Mouse (Mus musculus) midbrain, embryonic 16.5 days (tissue): Measurements from ENCODE around the gene Ndrg2. TPM values are rescaled to one million over a fixed set of nuclear protein-coding genes. Genes with fewer than 3 reads are reported as not detected.

Experiments used
- ATAC-seq: fragments of 200-750 bp; cut with Nextera tagmentation; 2 replicates; pipeline ENCODE4 v1.8.0; 2017; ENCODE audit warnings: moderate TSS enrichment
- H3K27ac ChIP-seq: fragments of 300-500 bp; sonication (generic); 2 replicates; pipeline ENCODE4 v1.5.1; 2014; ENCODE audit warnings: mild to moderate bottlenecking, low read length, mixed read lengths
- H3K27me3 ChIP-seq: fragments of 300-500 bp; sonication (generic); 2 replicates; pipeline ENCODE4 v1.6.1; 2014; ENCODE audit warnings: low read depth, low read length, mixed read lengths; ENCODE audit not compliant: control insufficient read depth, insufficient read depth
- H3K36me3 ChIP-seq: fragments of 300-500 bp; sonication (generic); 2 replicates; pipeline ENCODE4 v1.6.1; 2014; ENCODE audit warnings: mild to moderate bottlenecking, low read length, moderate library complexity, mixed read lengths; ENCODE audit not compliant: control insufficient read depth, insufficient read depth
- H3K4me1 ChIP-seq: fragments of 300-500 bp; sonication (generic); 2 replicates; pipeline ENCODE4 v1.6.1; 2014; ENCODE audit warnings: mild to moderate bottlenecking, low read length, mixed read lengths; ENCODE audit not compliant: control insufficient read depth, insufficient read depth
- H3K4me2 ChIP-seq: fragments of 300-500 bp; sonication (generic); 2 replicates; pipeline ENCODE4 v1.6.1; 2014; ENCODE audit warnings: mild to moderate bottlenecking, low read length, mixed read lengths
- H3K4me3 ChIP-seq: fragments of 300-500 bp; sonication (generic); 2 replicates; pipeline ENCODE4 v1.5.1; 2014; ENCODE audit warnings: low read depth, mild to moderate bottlenecking, low read length, moderate library complexity, mixed read lengths
- H3K9ac ChIP-seq: fragments of 300-500 bp; sonication (generic); 2 replicates; pipeline ENCODE4 v1.6.1; 2014; ENCODE audit warnings: low read depth, low read length, mixed read lengths
- H3K9me3 ChIP-seq: fragments of 300-500 bp; sonication (generic); replicated peaks from 2 replicates; pipeline ENCODE4 v1.6.1; 2014; ENCODE audit warnings: mild to moderate bottlenecking, low read length, mixed read lengths; ENCODE audit not compliant: control insufficient read depth, poor library complexity, severe bottlenecking
- WGBS: fragments of 180-500 bp; shearing (Covaris S2); extraction: QIAGEN DNeasy Blood & Tissue Kit; methylation state at CpG from one replicate; pipeline ENCODE4 v1.1.7; 2014; 5-methylcytosine and 5-hydroxymethylcytosine counted together
- polyA plus RNA-seq: library from polyadenylated mRNA; unstranded; fragments of >200 nt; fragmentation: Nextera tagmentation; extraction: Ambion mirVana; gene quantifications from 2 replicates; pipeline ENCODE4 v1.2.1, GENCODE M21; 2015

Gene Ndrg2
- polyA plus RNA-seq, 1 experiment from 2014 or later, result 269 TPM

DNA sequence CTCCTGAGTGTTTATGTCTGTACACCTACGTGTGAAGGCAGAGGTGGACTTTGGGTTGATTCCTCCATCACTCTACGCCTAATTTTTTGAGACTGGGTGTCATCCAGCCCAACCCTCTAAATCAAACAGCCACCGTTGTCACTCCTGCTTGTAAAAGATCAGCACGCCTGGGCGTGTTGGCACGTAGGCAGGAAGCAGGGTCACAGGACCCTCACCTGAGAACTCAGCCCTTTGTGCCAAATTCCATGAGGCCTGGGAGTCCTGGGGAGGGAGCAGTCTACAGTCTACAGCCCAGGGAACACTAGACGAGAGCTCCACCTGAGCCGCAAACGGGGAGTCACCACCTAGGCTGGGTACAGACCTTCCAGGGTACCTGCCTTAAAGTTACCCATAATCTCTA lies 10.2 kb downstream of the Ndrg2 start:
- 90% methylated on average over 9 of the region's 9 CpGs for WGBS
- no peak overlapping the region for H3K4me2 ChIP-seq
- H3K36me3 ChIP-seq, result no peaks in the 10 kb centered on the region
- 0 out of 2 replicates have a peak, but pooled peaks have one; percentile 44 for ATAC-seq
- no peak overlapping the region for H3K9ac ChIP-seq
- H3K9me3 ChIP-seq, result no peaks in the 10 kb centered on the region
- no peaks in the 10 kb centered on the region for H3K4me1 ChIP-seq
- no peaks in the 10 kb centered on the region for H3K27me3 ChIP-seq
- no peak overlapping the region for H3K4me3 ChIP-seq
- no peak overlapping the region for H3K27ac ChIP-seq

DNA sequence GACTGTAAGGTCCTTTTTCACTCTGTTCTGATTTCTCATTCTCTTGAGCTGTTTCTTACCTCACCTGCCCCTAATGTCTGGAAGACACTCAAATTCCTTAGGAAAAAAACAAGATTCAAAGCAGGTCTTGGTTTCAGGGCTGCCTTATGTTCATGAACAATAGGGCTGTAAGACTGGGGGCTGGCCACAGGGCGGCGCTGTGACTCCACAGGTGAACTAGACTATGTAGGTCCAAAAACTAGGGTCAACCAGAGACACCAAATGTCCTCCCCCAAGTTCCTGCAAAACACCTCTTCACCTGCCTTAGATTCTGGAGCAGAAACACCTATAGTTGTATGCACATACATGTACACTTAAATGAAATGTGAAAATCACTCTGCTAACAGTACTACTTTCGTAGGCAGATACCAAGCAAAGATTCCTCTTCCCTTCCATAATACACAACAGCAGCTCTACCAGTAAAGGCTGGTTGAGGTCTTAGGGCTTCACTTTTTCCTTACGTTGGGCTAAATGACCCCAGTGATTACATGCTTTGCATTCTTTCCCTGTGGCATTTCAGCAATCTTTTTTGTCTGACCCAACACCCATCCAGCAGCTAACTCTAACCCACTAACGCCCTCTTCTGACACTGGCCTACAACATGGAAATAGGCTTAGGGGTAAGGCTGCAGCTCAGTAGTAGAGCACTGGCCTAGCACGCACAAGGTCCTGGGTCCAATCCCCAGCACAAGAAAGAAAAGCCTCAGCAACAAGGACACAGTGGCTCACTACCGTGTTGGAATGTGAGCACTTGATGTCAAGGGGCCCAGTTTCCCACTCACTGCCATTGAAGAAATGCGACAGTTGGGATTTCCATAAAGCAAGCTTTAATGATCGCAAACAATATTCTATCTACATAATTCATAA lies 10.9 kb downstream of the Ndrg2 start:
- Histone ChIP-seq H3K36me3 (no peaks in the 10 kb centered on the region), H3K4me3 (no peak overlapping the region), H3K27me3 (no peaks in the 10 kb centered on the region), H3K9me3 (no peaks in the 10 kb centered on the region), H3K4me2 (no peak overlapping the region), H3K9ac (no peak overlapping the region), H3K27ac (no peak overlapping the region), H3K4me1 (no peaks in the 10 kb centered on the region)
- WGBS, result 57% methylated on average over 9 of the region's 9 CpGs
- ATAC-seq, result peak; percentile 69

DNA sequence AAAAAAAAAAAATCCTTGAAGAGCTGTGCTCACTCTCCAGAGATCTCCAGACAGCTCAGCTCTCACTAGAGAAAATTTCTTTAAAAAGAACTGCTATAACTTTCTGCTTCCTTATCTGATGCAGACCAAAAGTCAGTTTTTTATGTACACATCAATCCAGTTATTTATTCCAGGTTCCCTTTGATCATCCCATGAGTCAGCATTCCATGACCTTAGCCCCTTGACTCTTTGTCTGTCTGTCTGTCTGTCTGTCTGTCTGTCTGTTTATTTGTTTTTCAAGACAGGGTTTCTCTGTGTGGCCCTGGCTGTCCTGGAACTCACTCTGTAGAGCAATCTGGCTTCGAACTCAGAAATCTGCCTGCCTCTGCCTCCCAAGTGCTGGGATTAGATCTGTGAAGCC lies 14.6 kb downstream of the Ndrg2 start:
- no peak for ATAC-seq
- 92% methylated on average over 1 of the region's 1 CpGs for WGBS

GRCm38 (mm10) chr14:51896539-51897170 lies 17.3 kb downstream of the Ndrg2 start:
- WGBS, result 80% methylated on average over 8 of the region's 8 CpGs
- peaks cover 14% of the 10 kb centered on the region for H3K36me3 ChIP-seq
- no peak overlapping the region for H3K4me2 ChIP-seq
- no peak for ATAC-seq
- no peaks in the 10 kb centered on the region for H3K4me1 ChIP-seq
- no peaks in the 10 kb centered on the region for H3K9me3 ChIP-seq
- no peak overlapping the region for H3K27ac ChIP-seq
- no peaks in the 10 kb centered on the region for H3K27me3 ChIP-seq
- H3K4me3 ChIP-seq, result no peak overlapping the region
- H3K9ac ChIP-seq, result no peak overlapping the region

More for the DNA sequence above, 14.6 kb downstream of the Ndrg2 start:
- Histone ChIP-seq H3K4me1 (no peaks in the 10 kb centered on the region), H3K4me3 (no peak overlapping the region), H3K27me3 (no peaks in the 10 kb centered on the region), H3K9ac (no peak overlapping the region), H3K9me3 (no peaks in the 10 kb centered on the region), H3K36me3 (peaks cover 7% of the 10 kb centered on the region), H3K27ac (no peak overlapping the region), H3K4me2 (no peak overlapping the region)

GRCm38 (mm10) chr14:51896019-51896418 lies 17.9 kb downstream of the Ndrg2 start:
- H3K9me3 ChIP-seq, result no peaks in the 10 kb centered on the region
- H3K36me3 ChIP-seq, result peaks cover 19% of the 10 kb centered on the region
- no peak overlapping the region for H3K9ac ChIP-seq

GRCm38 (mm10) chr14:51895071-51895470 lies 18.9 kb downstream of the Ndrg2 start:
- no peaks in the 10 kb centered on the region for H3K27me3 ChIP-seq
- no peaks in the 10 kb centered on the region for H3K4me1 ChIP-seq
- 77% methylated on average over 14 of the region's 14 CpGs for WGBS
- no peaks in the 10 kb centered on the region for H3K9me3 ChIP-seq
- no peak overlapping the region for H3K9ac ChIP-seq
- H3K4me2 ChIP-seq, result no peak overlapping the region
- no peak for ATAC-seq
- no peak overlapping the region for H3K4me3 ChIP-seq
- H3K36me3 ChIP-seq, result peaks cover 26% of the 10 kb centered on the region
- no peak overlapping the region for H3K27ac ChIP-seq

More at GRCm38 (mm10) chr14:51896019-51896418, 17.9 kb downstream of the Ndrg2 start:
- Histone ChIP-seq H3K4me2 (no peak overlapping the region), H3K4me1 (no peaks in the 10 kb centered on the region), H3K4me3 (no peak overlapping the region), H3K27me3 (no peaks in the 10 kb centered on the region), H3K27ac (no peak overlapping the region)
- 89% methylated on average over 6 of the region's 6 CpGs for WGBS
- no peak for ATAC-seq

DNA sequence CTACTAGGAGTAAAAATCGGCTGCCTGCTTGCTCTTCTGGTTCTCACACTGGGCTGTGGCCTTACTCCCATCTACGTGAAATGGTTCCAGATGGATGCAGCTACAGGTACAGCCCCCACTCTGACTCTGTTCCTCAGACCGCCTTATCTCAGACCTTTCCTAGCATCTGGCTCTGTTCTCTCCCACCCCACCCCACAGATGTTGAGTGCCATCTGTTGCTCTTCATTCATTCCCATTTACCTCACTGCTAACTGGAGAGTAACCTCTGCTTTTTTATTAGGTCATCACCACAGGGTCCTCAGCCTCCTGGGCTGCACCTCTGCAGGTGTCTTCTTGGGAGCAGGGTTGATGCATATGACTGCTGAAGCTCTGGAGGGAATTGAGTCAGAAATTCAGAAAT lies 20.1 kb downstream of the Ndrg2 start:
- no peak overlapping the region for H3K9ac ChIP-seq
- no peaks in the 10 kb centered on the region for H3K4me1 ChIP-seq
- H3K4me3 ChIP-seq, result no peak overlapping the region
- H3K4me2 ChIP-seq, result no peak overlapping the region
- ATAC-seq, result no peak; the same call in 1 of the 2 replicates
- H3K27ac ChIP-seq, result no peak overlapping the region
- peaks cover 38% of the 10 kb centered on the region for H3K36me3 ChIP-seq
- H3K9me3 ChIP-seq, result no peaks in the 10 kb centered on the region
- WGBS, result 72% methylated on average over 3 of the region's 3 CpGs
- no peaks in the 10 kb centered on the region for H3K27me3 ChIP-seq

DNA sequence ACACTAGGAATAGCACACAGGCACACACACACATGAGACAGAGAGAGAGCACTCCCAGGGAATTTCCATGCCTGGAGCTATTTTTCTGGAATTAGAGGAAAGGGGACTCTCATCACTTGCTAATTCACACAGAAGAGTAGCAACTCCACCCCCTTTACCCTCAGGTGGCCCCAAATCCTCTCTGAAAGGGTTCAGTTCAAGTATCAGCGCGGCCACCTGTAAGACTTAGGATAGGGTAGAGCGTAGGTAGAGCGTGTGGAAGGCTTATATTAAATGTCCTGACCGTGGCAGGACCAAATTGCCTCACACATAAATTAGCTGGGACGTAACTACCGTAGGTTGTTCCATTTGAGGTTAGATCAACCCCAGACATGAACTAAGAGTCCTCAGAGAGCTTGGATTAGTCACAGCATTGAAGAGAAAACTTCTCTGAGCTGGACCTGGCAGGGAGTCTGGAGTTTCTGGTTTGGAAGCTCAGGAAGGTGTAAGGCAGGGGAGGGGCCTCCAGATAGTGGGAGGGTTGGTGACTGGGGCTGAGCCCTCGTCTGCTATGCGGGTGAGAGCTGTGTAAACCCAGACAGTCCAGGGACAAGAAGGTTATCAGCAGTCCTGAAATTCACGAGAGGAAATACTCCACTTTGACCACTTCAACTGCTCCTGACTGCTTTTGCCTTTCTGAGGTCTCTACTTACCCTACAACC lies 20.7 kb downstream of the Ndrg2 start:
- no peak overlapping the region for H3K9ac ChIP-seq
- H3K36me3 ChIP-seq, result peaks cover 41% of the 10 kb centered on the region
- WGBS, result 28% methylated on average over 10 of the region's 10 CpGs
- ATAC-seq, result 0 out of 2 replicates have a peak, but pooled peaks have one; percentile 41
- H3K27ac ChIP-seq, result no peak overlapping the region
- H3K9me3 ChIP-seq, result no peaks in the 10 kb centered on the region
- H3K4me1 ChIP-seq, result no peaks in the 10 kb centered on the region
- no peaks in the 10 kb centered on the region for H3K27me3 ChIP-seq
- H3K4me2 ChIP-seq, result no peak overlapping the region
- no peak overlapping the region for H3K4me3 ChIP-seq
